Mouse (Mus musculus): ENCODE results near the gene Gm20425. TPM values are rescaled to one million over a fixed set of nuclear protein-coding genes. Genes with fewer than 3 reads are reported as not detected.

Gm20425 gene
- polyA plus RNA-seq, 1 experiment, result not detected

DNA sequence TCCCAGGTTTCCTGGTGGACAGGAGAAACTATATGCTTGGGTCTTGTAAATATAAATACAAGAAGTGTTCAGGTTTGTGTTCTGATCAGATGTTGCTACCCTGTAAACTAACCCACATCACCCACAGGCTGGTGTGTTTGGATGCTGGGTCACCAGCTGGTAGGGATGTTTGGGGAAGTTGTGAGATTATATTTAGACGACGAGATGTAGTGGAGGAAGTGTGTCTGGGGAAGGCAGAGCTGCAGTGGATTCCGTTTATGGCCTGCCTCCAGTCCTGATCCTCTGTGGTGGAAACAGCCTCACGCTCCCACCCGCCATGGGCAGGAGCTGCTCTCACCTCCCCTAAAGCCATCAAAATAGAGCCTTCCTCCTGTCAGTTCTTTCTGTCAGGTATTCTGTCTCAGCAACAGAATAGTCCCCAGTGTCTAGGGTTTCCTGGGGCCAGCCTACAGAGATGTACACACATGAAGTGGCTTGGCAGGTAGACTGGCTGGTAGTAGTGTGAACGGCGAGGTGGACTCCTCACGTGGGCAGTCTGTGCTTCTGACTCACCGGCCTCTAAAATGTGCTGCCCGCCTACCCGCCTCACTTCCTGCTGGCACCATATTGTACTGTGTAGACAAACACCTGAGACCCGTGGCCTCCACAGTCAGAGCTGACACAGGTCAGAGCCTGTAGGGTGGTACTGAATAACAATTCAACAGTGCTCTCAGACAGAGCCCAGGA lies 80.9 kb downstream of the Gm20425 start:
- no peaks in the 10 kb centered on the region for H3K36me3 ChIP-seq (ENCODE audit: control insufficient read depth)
- no peak overlapping the region for H3K4me3 ChIP-seq (replicated peaks)
- no peaks in the 10 kb centered on the region for H3K4me1 ChIP-seq (ENCODE audit: control insufficient read depth)
- H3K9me3 ChIP-seq (ENCODE audit: control insufficient read depth, low read length), result no peaks in the 10 kb centered on the region
- H3K27me3 ChIP-seq (ENCODE audit: control insufficient read depth), result no peaks in the 10 kb centered on the region
- no peak for TF ChIP-seq TAL1 (IDR thresholded peaks at IDR 0.05; ENCODE audit: low read length)
- TF ChIP-seq GATA1 (IDR thresholded peaks at IDR 0.05; ENCODE audit: low read length), result no peak

DNA sequence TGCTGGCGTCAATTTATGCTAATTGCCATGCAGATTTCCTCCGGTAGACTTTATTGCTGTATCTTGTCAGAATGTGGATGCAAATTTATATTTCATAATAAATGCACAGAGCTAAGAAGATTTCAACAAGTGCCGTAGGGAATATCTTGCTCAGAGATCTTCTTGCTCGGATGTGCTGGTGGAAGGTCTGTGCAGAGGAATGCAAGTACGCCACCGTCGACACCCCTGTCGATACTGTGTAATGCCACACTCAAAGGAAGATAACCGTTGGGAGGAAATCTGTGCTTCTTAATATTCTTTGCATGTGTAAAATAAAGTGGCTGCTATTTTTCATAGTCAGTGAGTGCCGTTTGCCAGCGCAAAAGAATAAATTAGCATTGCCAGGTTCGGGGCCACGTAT lies 83.0 kb downstream of the Gm20425 start:
- H3K4me1 ChIP-seq (ENCODE audit: control insufficient read depth), result no peaks in the 10 kb centered on the region
- TF ChIP-seq GATA1 (IDR thresholded peaks at IDR 0.05; ENCODE audit: low read length), result no peak
- no peak for TF ChIP-seq TAL1 (IDR thresholded peaks at IDR 0.05; ENCODE audit: low read length)
- H3K9me3 ChIP-seq (ENCODE audit: control insufficient read depth, low read length), result no peaks in the 10 kb centered on the region
- no peak overlapping the region for H3K4me3 ChIP-seq (replicated peaks)
- no peaks in the 10 kb centered on the region for H3K27me3 ChIP-seq (ENCODE audit: control insufficient read depth)
- H3K36me3 ChIP-seq (ENCODE audit: control insufficient read depth), result no peaks in the 10 kb centered on the region

DNA sequence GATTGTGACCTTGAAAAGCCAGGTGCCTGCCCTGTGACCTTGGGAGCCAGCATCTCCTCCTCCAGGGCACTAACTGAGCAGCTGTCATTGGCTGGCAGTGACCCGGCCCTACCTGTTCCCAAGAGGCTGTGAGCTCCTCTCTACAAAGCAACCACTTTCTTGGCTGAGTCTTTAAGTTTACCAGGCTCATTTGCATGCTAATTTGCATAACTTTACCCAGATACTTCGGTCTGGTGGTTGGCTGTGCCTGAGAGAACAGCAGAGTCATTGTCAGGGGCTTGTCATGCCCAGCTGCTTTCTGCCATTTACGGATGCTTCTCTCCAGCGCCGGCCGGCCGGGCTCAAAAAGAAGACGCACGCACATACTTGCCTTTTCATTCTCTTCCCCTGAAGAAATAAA lies 83.4 kb downstream of the Gm20425 start:
- Histone ChIP-seq H3K27me3 (ENCODE audit: control insufficient read depth) (no peaks in the 10 kb centered on the region), H3K9me3 (ENCODE audit: control insufficient read depth, low read length) (no peaks in the 10 kb centered on the region), H3K36me3 (ENCODE audit: control insufficient read depth) (no peaks in the 10 kb centered on the region), H3K4me1 (ENCODE audit: control insufficient read depth) (no peaks in the 10 kb centered on the region), H3K4me3 (replicated peaks) (no peak overlapping the region)
- TF ChIP-seq TAL1 (IDR thresholded peaks at IDR 0.05; ENCODE audit: low read length), result no peak
- no peak for TF ChIP-seq GATA1 (IDR thresholded peaks at IDR 0.05; ENCODE audit: low read length)

DNA sequence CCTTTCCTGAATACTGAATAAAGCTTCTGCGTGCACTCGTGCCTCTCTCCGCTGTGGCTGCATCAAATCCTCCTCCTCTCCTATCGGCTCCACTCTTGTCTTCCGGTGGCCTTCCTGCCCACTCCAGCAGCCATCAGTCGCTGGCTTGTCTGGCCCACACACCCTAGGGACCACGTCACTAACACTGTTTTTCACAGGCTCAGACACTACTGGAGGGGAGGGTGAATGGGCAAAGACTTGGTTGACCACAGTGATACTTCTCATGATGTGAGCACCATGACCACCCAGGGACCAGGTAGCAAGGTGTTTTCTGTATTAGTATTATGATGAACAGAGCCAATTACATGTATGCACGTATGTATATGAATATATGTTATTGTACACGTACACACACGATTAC lies 83.8 kb downstream of the Gm20425 start:
- no peaks in the 10 kb centered on the region for H3K27me3 ChIP-seq (ENCODE audit: control insufficient read depth)
- H3K36me3 ChIP-seq (ENCODE audit: control insufficient read depth), result no peaks in the 10 kb centered on the region
- no peaks in the 10 kb centered on the region for H3K9me3 ChIP-seq (ENCODE audit: control insufficient read depth, low read length)
- no peaks in the 10 kb centered on the region for H3K4me1 ChIP-seq (ENCODE audit: control insufficient read depth)
- TF ChIP-seq GATA1 (IDR thresholded peaks at IDR 0.05; ENCODE audit: low read length) (no peak), TAL1 (IDR thresholded peaks at IDR 0.05; ENCODE audit: low read length) (no peak)
- no peak overlapping the region for H3K4me3 ChIP-seq (replicated peaks)

DNA sequence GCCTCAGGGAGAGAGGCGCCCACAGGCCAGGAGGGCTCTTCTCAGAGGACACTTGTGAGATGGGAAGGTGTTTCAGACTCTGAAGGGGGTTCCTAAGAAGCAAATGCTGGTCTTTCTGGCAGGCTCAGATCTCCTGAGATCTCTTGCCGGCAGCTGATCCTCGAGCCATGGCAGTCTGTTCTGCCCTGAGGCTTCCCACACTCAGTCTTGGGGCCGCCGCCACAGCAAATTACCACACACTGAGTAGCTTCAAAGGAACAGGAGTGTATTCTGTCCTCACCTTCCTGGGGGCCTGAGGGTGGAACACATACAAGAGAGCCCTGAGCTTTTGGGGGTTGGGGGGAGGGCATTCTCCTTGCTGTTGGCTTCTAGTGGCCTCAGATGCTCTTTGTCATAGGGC lies 84.8 kb downstream of the Gm20425 start:
- Histone ChIP-seq H3K4me3 (replicated peaks) (no peak overlapping the region), H3K27me3 (ENCODE audit: control insufficient read depth) (no peaks in the 10 kb centered on the region), H3K4me1 (ENCODE audit: control insufficient read depth) (no peaks in the 10 kb centered on the region), H3K36me3 (ENCODE audit: control insufficient read depth) (no peaks in the 10 kb centered on the region), H3K9me3 (ENCODE audit: control insufficient read depth, low read length) (no peaks in the 10 kb centered on the region)
- TF ChIP-seq GATA1 (IDR thresholded peaks at IDR 0.05; ENCODE audit: low read length) (no peak), TAL1 (IDR thresholded peaks at IDR 0.05; ENCODE audit: low read length) (no peak)

DNA sequence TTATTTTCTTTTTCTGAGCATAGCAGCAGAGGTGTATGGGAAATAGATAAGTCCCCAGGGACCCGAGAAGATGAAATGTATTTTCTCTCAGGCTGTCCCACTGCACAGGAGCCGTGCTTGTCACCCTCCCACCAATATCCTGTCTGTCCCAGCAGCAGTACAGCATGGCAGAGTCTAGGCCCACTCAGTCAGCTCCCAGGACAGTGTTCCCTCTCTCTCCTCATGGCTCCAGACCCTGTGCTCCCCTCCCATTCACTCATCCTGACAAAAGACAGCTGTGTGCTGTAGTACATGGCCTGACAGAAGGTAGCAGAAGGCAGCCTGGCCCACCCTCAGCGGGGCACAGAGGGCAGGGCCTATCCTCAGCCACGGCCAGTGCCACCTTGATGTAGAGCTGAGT lies 86.2 kb downstream of the Gm20425 start:
- H3K36me3 ChIP-seq (ENCODE audit: control insufficient read depth), result no peaks in the 10 kb centered on the region
- no peaks in the 10 kb centered on the region for H3K27me3 ChIP-seq (ENCODE audit: control insufficient read depth)
- TF ChIP-seq TAL1 (IDR thresholded peaks at IDR 0.05; ENCODE audit: low read length) (no peak), GATA1 (IDR thresholded peaks at IDR 0.05; ENCODE audit: low read length) (no peak)

DNA sequence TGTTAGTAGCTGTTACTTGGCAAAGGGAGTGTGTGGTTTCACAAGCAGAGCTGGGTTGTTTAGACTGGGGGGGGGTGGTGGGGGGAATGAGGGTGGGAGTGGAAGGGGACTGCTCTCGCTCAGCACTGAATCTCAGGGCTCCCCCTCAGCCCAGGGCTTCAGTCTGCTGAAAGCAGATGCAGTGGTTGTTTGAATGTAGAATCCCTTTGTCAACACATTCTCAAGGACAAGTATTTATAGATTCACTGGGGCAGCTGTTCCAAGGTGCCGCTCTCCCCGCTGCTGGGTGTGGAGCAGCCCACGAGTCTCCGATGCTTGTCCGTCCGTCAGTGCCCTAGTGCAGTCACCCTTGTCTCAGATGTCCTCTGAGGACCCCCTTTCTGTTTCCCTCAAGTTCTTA lies 88.8 kb downstream of the Gm20425 start:
- no peaks in the 10 kb centered on the region for H3K9me3 ChIP-seq (ENCODE audit: control insufficient read depth, low read length)
- no peak overlapping the region for H3K4me3 ChIP-seq (replicated peaks)
- no peaks in the 10 kb centered on the region for H3K27me3 ChIP-seq (ENCODE audit: control insufficient read depth)
- H3K4me1 ChIP-seq (ENCODE audit: control insufficient read depth), result no peaks in the 10 kb centered on the region
- TF ChIP-seq TAL1 (IDR thresholded peaks at IDR 0.05; ENCODE audit: low read length) (no peak), GATA1 (IDR thresholded peaks at IDR 0.05; ENCODE audit: low read length) (no peak)
- H3K36me3 ChIP-seq (ENCODE audit: control insufficient read depth), result no peaks in the 10 kb centered on the region

More for the DNA sequence above, 86.2 kb downstream of the Gm20425 start:
- no peaks in the 10 kb centered on the region for H3K4me1 ChIP-seq (ENCODE audit: control insufficient read depth)
- no peak overlapping the region for H3K4me3 ChIP-seq (replicated peaks)
- H3K9me3 ChIP-seq (ENCODE audit: control insufficient read depth, low read length), result no peaks in the 10 kb centered on the region

DNA sequence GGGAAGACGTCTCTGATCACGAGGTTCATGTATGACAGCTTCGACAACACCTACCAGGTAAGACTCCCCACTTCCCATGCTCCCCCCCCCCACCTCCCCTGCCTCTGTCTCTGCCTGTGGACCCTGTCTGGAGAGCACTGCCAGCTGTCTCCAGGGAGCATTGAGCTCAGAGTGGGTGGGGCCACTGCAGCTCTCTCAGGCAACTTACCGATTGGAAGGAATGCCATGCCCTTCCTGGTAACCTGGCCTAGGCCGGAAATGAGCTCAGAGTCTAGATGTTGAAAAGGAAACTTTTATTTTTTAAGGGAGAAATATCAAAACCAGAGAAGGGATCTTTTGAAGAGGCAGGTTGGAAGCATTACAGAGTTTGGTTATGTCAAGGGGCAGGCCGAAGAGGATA lies 89.7 kb downstream of the Gm20425 start:
- Histone ChIP-seq H3K9me3 (ENCODE audit: control insufficient read depth, low read length) (no peaks in the 10 kb centered on the region), H3K4me1 (ENCODE audit: control insufficient read depth) (no peaks in the 10 kb centered on the region), H3K27me3 (ENCODE audit: control insufficient read depth) (no peaks in the 10 kb centered on the region), H3K36me3 (ENCODE audit: control insufficient read depth) (no peaks in the 10 kb centered on the region), H3K4me3 (replicated peaks) (no peak overlapping the region)
- TF ChIP-seq GATA1 (IDR thresholded peaks at IDR 0.05; ENCODE audit: low read length) (no peak), TAL1 (IDR thresholded peaks at IDR 0.05; ENCODE audit: low read length) (no peak)

Other genes starting within 250 kb of the Gm20425 start
- gene Slco2a1, start 241.6 kb downstream of the Gm20425 start, polyA plus RNA-seq (2012), result under 0.01 and 0.07 TPM in 2 replicates
- not detected in 2 replicates for gene Rab6b, start 118.5 kb downstream of the Gm20425 start, polyA plus RNA-seq (2012)
- gene Srprb, start 28.2 kb downstream of the Gm20425 start, polyA plus RNA-seq (2012), result 1.1 and 1.7 TPM in 2 replicates
- 0.66 and 2.0 TPM in 2 replicates for gene Trf, start 137 bp upstream of the Gm20425 start, polyA plus RNA-seq (2012)
- 11.6 and 12.4 TPM in 2 replicates for gene 1300017J02Rik, start 74.8 kb upstream of the Gm20425 start, polyA plus RNA-seq (2012)
- 2.6 and 3.9 TPM in 2 replicates for gene Topbp1, start 74.9 kb upstream of the Gm20425 start, polyA plus RNA-seq (2012)
- gene Cdv3, start 135.5 kb upstream of the Gm20425 start, polyA plus RNA-seq (2012), result 6.3 and 8.8 TPM in 2 replicates